Mouse (Mus musculus) retina, postnatal 1 day (tissue): ENCODE measurements around the gene Abcb11.

Experiments
- DNase-seq: peaks from one replicate; pipeline ENCODE4 v3.0.0-alpha.2; 2012

Gene Abcb11

GRCm38 (mm10) chr2:69248221-69248755 lies 94.1 kb downstream of the Abcb11 start:
- peak; percentile 94 for DNase-seq

DNA sequence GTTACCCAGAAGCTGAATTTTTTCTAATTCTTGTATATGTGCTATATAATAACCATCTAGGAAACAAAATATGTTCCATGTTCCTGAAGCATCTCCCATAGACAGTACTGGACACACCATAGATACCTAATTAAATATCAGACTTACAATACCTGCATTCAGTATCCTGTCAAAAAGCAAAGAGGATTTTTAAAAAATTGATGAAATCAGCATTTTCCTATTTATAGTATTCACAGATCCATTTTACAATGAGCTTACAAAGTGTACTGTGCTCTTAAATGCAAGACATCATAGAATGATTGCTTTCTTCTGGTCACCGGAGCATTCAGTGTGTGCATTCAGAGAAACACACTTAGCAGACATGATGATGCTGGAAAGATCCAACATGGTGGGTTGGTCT lies 95.3 kb downstream of the Abcb11 start:
- no peak for DNase-seq

DNA sequence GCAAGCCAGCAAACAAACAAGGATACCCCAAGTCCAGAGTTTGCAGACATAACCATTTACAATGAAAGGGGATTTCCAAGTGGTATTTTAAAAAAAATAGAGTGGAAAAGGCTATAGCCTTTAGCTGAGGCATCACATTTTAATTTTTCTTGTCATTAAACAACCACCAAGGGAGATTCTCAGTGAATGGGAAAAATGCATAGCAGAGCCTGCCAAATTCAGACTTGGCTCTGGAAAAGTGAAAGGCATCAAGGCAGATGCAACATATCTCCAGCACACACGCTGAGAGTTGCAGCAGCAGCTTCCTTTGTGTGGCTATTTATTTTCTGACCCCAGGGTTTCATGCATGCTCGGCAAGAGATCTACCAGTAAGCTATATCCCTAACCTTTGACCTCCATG lies 97.5 kb downstream of the Abcb11 start:
- DNase-seq, result no peak

GRCm38 (mm10) chr2:69239315-69239714 lies 103.1 kb downstream of the Abcb11 start:
- DNase-seq, result no peak

GRCm38 (mm10) chr2:69234976-69235678 lies 107.3 kb downstream of the Abcb11 start:
- peak; percentile 93 for DNase-seq

DNA sequence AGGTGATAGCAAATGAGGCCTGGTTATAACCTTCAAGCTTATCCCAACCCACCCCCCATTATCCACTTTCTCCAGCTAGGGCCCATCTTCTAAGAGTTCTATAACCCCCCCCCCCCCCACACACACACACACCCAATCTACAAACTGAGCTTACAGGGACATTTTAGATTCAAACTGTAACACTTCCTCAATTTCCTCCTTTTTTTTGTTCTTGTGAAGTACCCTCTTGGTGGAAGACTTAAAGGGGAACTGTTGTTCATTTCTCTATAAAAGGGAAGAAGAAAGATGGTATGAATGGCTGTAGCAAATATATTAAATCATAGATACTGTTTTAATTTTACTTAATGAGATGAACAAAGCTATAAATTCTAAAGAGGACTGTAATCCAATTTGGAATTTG lies 110.3 kb downstream of the Abcb11 start:
- DNase-seq, result no peak

- DNase-seq, result no peak
Observed at GRCm38 (mm10) chr2:69230137-69230536, 112.3 kb downstream of the Abcb11 start.

GRCm38 (mm10) chr2:69228635-69229034 lies 113.8 kb downstream of the Abcb11 start:
- peak; percentile 8 for DNase-seq

DNA sequence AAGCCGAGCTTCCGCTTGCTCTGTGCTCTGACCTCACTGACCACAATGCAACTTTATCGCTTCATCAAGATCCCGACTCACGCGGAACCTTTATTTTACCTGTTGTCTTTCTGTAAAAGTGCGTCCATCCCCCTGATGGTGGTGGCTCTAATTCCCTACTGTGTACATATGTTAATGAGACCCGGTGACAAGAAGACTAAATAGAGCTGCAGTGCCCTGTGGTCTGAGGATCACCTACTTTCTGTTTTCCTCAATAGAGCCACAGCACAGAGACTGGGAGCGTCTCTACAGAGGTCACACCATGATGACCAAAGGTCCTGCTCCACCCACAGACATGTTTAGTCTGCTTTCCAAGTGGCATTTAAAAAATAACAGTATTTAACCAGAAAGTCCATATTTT lies 115.5 kb downstream of the Abcb11 start:
- no peak for DNase-seq

- DNase-seq, result no peak
Observed at GRCm38 (mm10) chr2:69224724-69225123, 117.7 kb downstream of the Abcb11 start.

GRCm38 (mm10) chr2:69222815-69223214 lies 119.6 kb downstream of the Abcb11 start:
- DNase-seq, result no peak

DNA sequence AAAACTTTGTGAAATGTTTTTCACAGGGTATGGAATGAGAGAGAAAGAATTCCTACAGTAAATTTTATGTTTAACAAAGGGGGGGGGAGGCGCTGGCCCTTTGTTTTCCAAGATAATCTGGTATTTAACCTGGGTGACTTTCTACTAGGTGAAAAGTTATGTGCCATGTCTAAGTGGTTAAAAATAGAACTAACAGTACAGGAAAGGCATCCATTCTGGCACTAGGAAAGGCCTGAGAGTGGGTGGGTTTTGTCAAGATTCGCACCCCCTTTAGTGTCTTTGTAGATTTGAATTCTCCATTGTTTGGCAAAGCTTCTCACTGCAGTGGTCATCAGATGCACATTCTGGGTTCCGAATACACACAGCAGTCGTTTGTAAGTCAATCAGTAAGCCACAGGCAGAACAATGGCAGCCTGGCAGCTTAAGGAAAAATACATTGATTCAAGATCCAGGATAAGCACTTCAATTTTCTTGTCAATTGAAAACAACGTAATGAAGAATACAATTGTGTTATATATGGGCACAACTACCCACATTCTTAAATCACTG lies 120.5 kb downstream of the Abcb11 start:
- no peak for DNase-seq

DNA sequence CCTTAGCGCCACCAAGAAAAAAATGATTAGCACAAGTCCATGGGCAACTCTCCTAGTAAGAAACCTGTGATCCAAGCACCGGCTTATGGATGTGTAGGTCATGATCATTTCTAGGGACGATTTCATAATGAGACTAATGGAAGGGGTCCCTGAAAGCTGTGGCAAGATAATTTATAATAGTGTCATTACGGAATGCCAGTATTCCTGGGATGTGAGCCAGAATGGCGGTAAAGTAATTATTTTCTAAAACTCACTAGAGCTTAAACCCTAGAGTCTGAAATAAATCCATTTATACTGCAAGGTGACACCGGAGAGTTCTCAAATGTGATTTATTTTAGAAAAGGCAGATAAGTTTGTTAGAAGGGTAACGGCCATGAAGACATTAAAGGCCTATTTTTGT lies 127.2 kb downstream of the Abcb11 start:
- DNase-seq, result no peak

- DNase-seq, result no peak
Observed at GRCm38 (mm10) chr2:69212652-69213051, 129.8 kb downstream of the Abcb11 start.

GRCm38 (mm10) chr2:69210773-69211172 lies 131.6 kb downstream of the Abcb11 start, which contains the start of gene G6pc2:
TSS of gene G6pc2 (plus strand) at chr2:69211073.
- DNase-seq, result no peak

- no peak for DNase-seq
Observed at GRCm38 (mm10) chr2:69209684-69210083, 132.7 kb downstream of the Abcb11 start.

GRCm38 (mm10) chr2:69206523-69206922 lies 135.9 kb downstream of the Abcb11 start:
- no peak for DNase-seq

DNA sequence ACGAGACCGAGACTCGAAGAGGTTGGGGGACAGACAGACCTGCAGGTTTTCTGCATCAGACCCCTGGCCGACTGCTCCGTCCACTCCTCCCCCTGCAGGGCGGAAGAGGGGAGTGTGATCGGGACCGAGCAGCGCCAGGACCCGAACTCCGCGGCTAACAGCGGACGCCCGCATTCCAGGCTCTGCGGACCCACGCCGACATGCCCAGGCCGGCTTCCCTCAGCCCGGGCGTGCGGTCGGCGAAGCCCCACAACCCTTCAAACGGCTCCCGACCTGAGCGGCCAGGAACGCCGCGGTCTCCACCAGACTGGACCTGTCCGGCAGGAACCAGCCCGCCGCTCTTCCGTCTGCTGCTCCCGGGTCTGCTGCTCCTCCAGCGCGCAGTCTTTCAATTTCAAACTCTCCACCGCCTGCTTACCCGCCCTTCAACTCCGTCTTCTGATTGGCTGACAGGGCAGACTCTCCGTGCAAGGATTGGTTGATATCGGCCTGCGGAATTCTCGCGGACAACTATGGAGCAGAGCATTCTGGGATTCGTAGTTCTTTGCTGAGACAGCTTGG lies 136.5 kb downstream of the Abcb11 start, which contains the start of gene Spc25:
TSS of gene Spc25 (minus strand) at position 404 of the 561 bp plus-strand sequence.
- DNase-seq, result peak; percentile 97

DNA sequence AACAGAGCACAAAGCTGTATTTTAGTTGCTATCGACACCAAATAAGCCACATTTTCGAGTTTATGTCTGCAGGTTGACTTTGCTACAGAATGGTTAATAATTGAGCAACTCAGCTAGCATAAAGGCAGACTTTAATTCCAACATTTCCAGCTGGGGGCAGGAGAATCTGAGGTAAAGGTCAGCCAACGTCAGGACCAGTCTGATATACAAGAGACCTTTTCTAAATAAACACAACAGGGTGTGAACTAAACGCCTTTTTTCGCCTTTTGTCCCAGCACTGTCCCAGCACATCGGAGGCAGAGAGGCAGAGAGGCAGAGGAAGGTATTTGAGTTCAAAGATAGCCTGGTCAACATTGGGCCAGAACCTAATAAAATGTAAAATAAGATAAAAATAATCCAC lies 137.2 kb downstream of the Abcb11 start:
- DNase-seq, result no peak

GRCm38 (mm10) chr2:69193555-69193954 lies 148.9 kb downstream of the Abcb11 start:
- DNase-seq, result no peak

- DNase-seq, result no peak
Observed at GRCm38 (mm10) chr2:69191059-69191458, 151.4 kb downstream of the Abcb11 start.

GRCm38 (mm10) chr2:69189222-69189621 lies 153.2 kb downstream of the Abcb11 start:
- DNase-seq, result no peak

GRCm38 (mm10) chr2:69188732-69189131 lies 153.7 kb downstream of the Abcb11 start:
- no peak for DNase-seq
